Mouse (Mus musculus): ENCODE results near the gene Map3k12. TPM values are rescaled to one million over a fixed set of nuclear protein-coding genes. Genes with fewer than 3 reads are reported as not detected.

Gene Map3k12
- polyA plus RNA-seq, 1 experiment from 2014 or later: 4.5 TPM

GRCm38 (mm10) chr15:102517976-102518858 lies 1.4 kb upstream of the Map3k12 start, which contains the start of gene Tarbp2:
Gene Tarbp2 (plus strand): TSS chr15:102518192.
- peaks cover 48% of the 10 kb centered on the region for H3K4me1 ChIP-seq
- H3K36me3 ChIP-seq: peaks cover 27% of the 10 kb centered on the region

GRCm38 (mm10) chr15:102517631-102517975 lies 739 bp upstream of the Map3k12 start:
- H3K36me3 ChIP-seq: peaks cover 21% of the 10 kb centered on the region
- H3K27ac ChIP-seq: peak overlapping the region; percentile 82
- peak overlapping the region; percentile 71 for H3K9ac ChIP-seq
- ATAC-seq: no peak
- H3K4me2 ChIP-seq: peak overlapping the region; percentile 99
- WGBS (ENCODE audit: insufficient replicate concordance): under 1% methylated on average over 10 of the region's 10 CpGs
- H3K4me1 ChIP-seq: peaks cover 48% of the 10 kb centered on the region
- no peaks in the 10 kb centered on the region for H3K9me3 ChIP-seq (replicated peaks)
- peaks cover 14% of the 10 kb centered on the region for H3K27me3 ChIP-seq (replicated peaks)
- peak overlapping the region; percentile 76 for H3K4me3 ChIP-seq

More at GRCm38 (mm10) chr15:102517976-102518858, 1.4 kb upstream of the Map3k12 start, which contains the start of gene Tarbp2:
- Histone ChIP-seq H3K4me2 (peak within 1 kb of the TSS; percentile 99), H3K27me3 (replicated peaks) (peaks cover 10% of the 10 kb centered on the region; the same call in 1 of the 2 replicates), H3K4me3 (peak within 1 kb of the TSS; percentile 76), H3K9ac (peak within 1 kb of the TSS; percentile 89), H3K27ac (peak within 1 kb of the TSS; percentile 97), H3K9me3 (replicated peaks) (no peaks in the 10 kb centered on the region)
- WGBS (ENCODE audit: insufficient replicate concordance): under 1% methylated on average over 60 of the region's 60 CpGs
- peak; percentile 92 for ATAC-seq

- Histone ChIP-seq H3K9me3 (replicated peaks) (no peaks in the 10 kb centered on the region), H3K4me1 (peaks cover 52% of the 10 kb centered on the region), H3K36me3 (peaks cover 8% of the 10 kb centered on the region), H3K9ac (peak overlapping the region; percentile 71), H3K4me3 (peak overlapping the region; percentile 76), H3K27ac (peak overlapping the region; percentile 82; the same call in 1 of the 2 replicates), H3K27me3 (replicated peaks) (peaks cover 27% of the 10 kb centered on the region), H3K4me2 (peak overlapping the region; percentile 99)
- no peak for ATAC-seq
- WGBS (ENCODE audit: insufficient replicate concordance): 8% methylated on average over 11 of the region's 12 CpGs
Observed at GRCm38 (mm10) chr15:102516293-102516692, 571 bp downstream of the Map3k12 start.

GRCm38 (mm10) chr15:102515791-102516190 lies 1.1 kb downstream of the Map3k12 start:
- 53% methylated on average over 4 of the region's 4 CpGs for WGBS (ENCODE audit: insufficient replicate concordance)
- Histone ChIP-seq H3K4me3 (peak overlapping the region; percentile 76; the same call in 1 of the 2 replicates), H3K4me2 (peak overlapping the region; percentile 99), H3K9ac (peak overlapping the region; percentile 71; the same call in 1 of the 2 replicates), H3K27ac (no peak overlapping the region), H3K36me3 (peaks cover 3% of the 10 kb centered on the region; the same call in 1 of the 2 replicates), H3K4me1 (peaks cover 52% of the 10 kb centered on the region), H3K9me3 (replicated peaks) (no peaks in the 10 kb centered on the region), H3K27me3 (replicated peaks) (peaks cover 28% of the 10 kb centered on the region)
- ATAC-seq: no peak

GRCm38 (mm10) chr15:102515261-102515660 lies 1.6 kb downstream of the Map3k12 start:
- 0 out of 2 replicates have a peak overlapping the region, but pooled peaks have one; percentile 99 for H3K4me2 ChIP-seq
- H3K27me3 ChIP-seq (replicated peaks): peaks cover 28% of the 10 kb centered on the region
- no peak overlapping the region for H3K9ac ChIP-seq
- ATAC-seq: no peak
- H3K4me3 ChIP-seq: no peak overlapping the region
- no peak overlapping the region for H3K27ac ChIP-seq
- H3K9me3 ChIP-seq (replicated peaks): no peaks in the 10 kb centered on the region
- H3K4me1 ChIP-seq: peaks cover 52% of the 10 kb centered on the region
- no peaks in the 10 kb centered on the region for H3K36me3 ChIP-seq
- 62% methylated on average over 2 of the region's 2 CpGs for WGBS (ENCODE audit: insufficient replicate concordance)

GRCm38 (mm10) chr15:102513004-102513403 lies 3.9 kb downstream of the Map3k12 start:
- H3K4me1 ChIP-seq: peaks cover 51% of the 10 kb centered on the region
- no peak overlapping the region for H3K4me2 ChIP-seq
- no peaks in the 10 kb centered on the region for H3K36me3 ChIP-seq
- no peak for ATAC-seq
- peaks cover 28% of the 10 kb centered on the region for H3K27me3 ChIP-seq (replicated peaks)
- no peak overlapping the region for H3K27ac ChIP-seq
- H3K9ac ChIP-seq: no peak overlapping the region
- no peak overlapping the region for H3K4me3 ChIP-seq
- WGBS (ENCODE audit: insufficient replicate concordance): 67% methylated on average over 3 of the region's 3 CpGs
- no peaks in the 10 kb centered on the region for H3K9me3 ChIP-seq (replicated peaks)

GRCm38 (mm10) chr15:102512471-102512870 lies 4.4 kb downstream of the Map3k12 start:
- ATAC-seq: no peak
- no peak overlapping the region for H3K4me3 ChIP-seq

GRCm38 (mm10) chr15:102512010-102512409 lies 4.9 kb downstream of the Map3k12 start:
- Histone ChIP-seq H3K27ac (no peak overlapping the region), H3K4me3 (no peak overlapping the region), H3K4me1 (peaks cover 48% of the 10 kb centered on the region), H3K36me3 (no peaks in the 10 kb centered on the region), H3K9me3 (replicated peaks) (no peaks in the 10 kb centered on the region), H3K9ac (no peak overlapping the region), H3K4me2 (no peak overlapping the region), H3K27me3 (replicated peaks) (peaks cover 28% of the 10 kb centered on the region)
- no peak for ATAC-seq
- 52% methylated on average over 5 of the region's 5 CpGs for WGBS (ENCODE audit: insufficient replicate concordance)

More at GRCm38 (mm10) chr15:102512471-102512870, 4.4 kb downstream of the Map3k12 start:
- peaks cover 51% of the 10 kb centered on the region for H3K4me1 ChIP-seq
- H3K9me3 ChIP-seq (replicated peaks): no peaks in the 10 kb centered on the region
- H3K27me3 ChIP-seq (replicated peaks): peaks cover 28% of the 10 kb centered on the region
- no peak overlapping the region for H3K27ac ChIP-seq
- H3K9ac ChIP-seq: no peak overlapping the region
- no peaks in the 10 kb centered on the region for H3K36me3 ChIP-seq
- no peak overlapping the region for H3K4me2 ChIP-seq

- Histone ChIP-seq H3K4me3 (0 out of 2 replicates have a peak overlapping the region, but pooled peaks have one; percentile 59), H3K4me1 (peaks cover 44% of the 10 kb centered on the region), H3K36me3 (no peaks in the 10 kb centered on the region), H3K27ac (no peak overlapping the region), H3K27me3 (replicated peaks) (peaks cover 28% of the 10 kb centered on the region), H3K9me3 (replicated peaks) (no peaks in the 10 kb centered on the region), H3K4me2 (peak overlapping the region; percentile 87), H3K9ac (no peak overlapping the region)
- ATAC-seq: no peak
- WGBS (ENCODE audit: insufficient replicate concordance): 44% methylated on average over 6 of the region's 6 CpGs
Observed at GRCm38 (mm10) chr15:102511285-102511833, 5.5 kb downstream of the Map3k12 start.

GRCm38 (mm10) chr15:102510590-102511284 lies 6.1 kb downstream of the Map3k12 start:
- WGBS (ENCODE audit: insufficient replicate concordance): 4% methylated on average over 34 of the region's 34 CpGs
- Histone ChIP-seq H3K36me3 (no peaks in the 10 kb centered on the region), H3K4me3 (peak overlapping the region; percentile 59), H3K9ac (peak overlapping the region; percentile 56), H3K4me1 (peaks cover 43% of the 10 kb centered on the region), H3K27me3 (replicated peaks) (peaks cover 22% of the 10 kb centered on the region), H3K4me2 (peak overlapping the region; percentile 87), H3K9me3 (replicated peaks) (no peaks in the 10 kb centered on the region), H3K27ac (peak overlapping the region; percentile 53)
- ATAC-seq: peak; percentile 90

GRCm38 (mm10) chr15:102510110-102510509 lies 6.8 kb downstream of the Map3k12 start:
- peak; percentile 10 for ATAC-seq
- Histone ChIP-seq H3K27ac (peak overlapping the region; percentile 53), H3K4me2 (peak overlapping the region; percentile 87), H3K9me3 (replicated peaks) (no peaks in the 10 kb centered on the region), H3K4me1 (peaks cover 42% of the 10 kb centered on the region), H3K9ac (peak overlapping the region; percentile 56), H3K4me3 (peak overlapping the region; percentile 59), H3K36me3 (no peaks in the 10 kb centered on the region), H3K27me3 (replicated peaks) (peaks cover 18% of the 10 kb centered on the region)
- 12% methylated on average over 9 of the region's 9 CpGs for WGBS (ENCODE audit: insufficient replicate concordance)

All from liver, embryonic 12.5 days (tissue).